Mouse (Mus musculus): ENCODE measurements around the gene Susd1. TPM values are rescaled to one million over a fixed set of nuclear protein-coding genes. Genes with fewer than 3 reads are reported as not detected.

The Susd1 gene
- total and polyA plus RNA-seq, 3 experiments: 1.6 to 6.1 (median 4.1) TPM

DNA sequence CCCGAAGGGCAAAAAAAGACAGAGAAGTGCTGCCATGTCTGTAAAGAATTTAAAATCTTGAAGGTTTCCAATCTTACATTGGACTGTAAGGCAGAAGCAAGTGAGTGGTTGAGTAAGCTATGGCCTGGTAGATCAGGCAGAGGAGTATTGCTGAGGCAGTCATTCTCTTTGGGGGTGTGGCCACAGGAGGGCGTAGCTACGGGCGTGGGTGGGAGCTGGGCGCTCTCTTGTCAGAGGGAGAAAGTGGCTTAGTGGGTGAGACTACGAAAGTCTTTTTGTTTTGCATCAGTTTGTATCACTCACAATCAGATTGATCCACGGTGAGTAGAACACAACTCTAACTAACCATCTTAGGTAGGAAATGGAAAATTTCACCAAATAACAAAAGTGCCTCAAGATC, 160.0 kb downstream of the Susd1 start:
- TF ChIP-seq E2F4 (IDR thresholded peaks at IDR 0.05; ENCODE audit: insufficient replicate concordance, low read depth, low read length) (no peak), ZKSCAN1 (IDR thresholded peaks at IDR 0.05; ENCODE audit: borderline replicate concordance, low read depth, low read length) (no peak), CHD1 (IDR thresholded peaks at IDR 0.05; ENCODE audit: low read depth, low read length) (no peak), JUN (IDR thresholded peaks at IDR 0.05; ENCODE audit: insufficient read depth, low read depth, low read length) (no peak), EP300 (IDR thresholded peaks at IDR 0.05; ENCODE audit: low read length) (no peak), HCFC1 (IDR thresholded peaks at IDR 0.05; ENCODE audit: low read depth, low read length) (no peak), USF2 (conservative IDR thresholded peaks at IDR 0.05; ENCODE audit: low read depth, low read length) (no peak), ZMIZ1 (IDR thresholded peaks at IDR 0.05; ENCODE audit: low read depth, low read length) (no peak), MXI1 (IDR thresholded peaks at IDR 0.05; ENCODE audit: low read depth, low read length) (no peak), JUND (conservative IDR thresholded peaks at IDR 0.05; ENCODE audit: low read depth, low read length) (no peak), ETS1 (conservative IDR thresholded peaks at IDR 0.05; ENCODE audit: low read depth, low read length) (no peak), USF1 (IDR thresholded peaks at IDR 0.05; ENCODE audit: low read depth, low read length) (no peak), MAX (IDR thresholded peaks at IDR 0.05; ENCODE audit: low read length) (no peak), KAT2A (IDR thresholded peaks at IDR 0.05; ENCODE audit: insufficient replicate concordance, low read length) (no peak), PAX5 (IDR thresholded peaks at IDR 0.05; ENCODE audit: low read length) (no peak), TBP (conservative IDR thresholded peaks at IDR 0.05; ENCODE audit: low read depth, low read length) (no peak), MAZ (IDR thresholded peaks at IDR 0.05; ENCODE audit: low read depth, low read length) (no peak), POLR2A (IDR thresholded peaks at IDR 0.05; ENCODE audit: low read depth, low read length) (no peak)
- dilution Hi-C loops (cut with MboI; ENCODE audit: extremely low pct_ligation_motif_present, extremely low pct_unique_long_range_greater_than_20kb, low sequenced_read_pairs): no loop called here
- Histone ChIP-seq H3K4me2 (ENCODE audit: insufficient read depth, low read depth, poor library complexity, severe bottlenecking) (no peak overlapping the region), H3K27me3 (replicated peaks) (no peaks in the 10 kb centered on the region), H3K4me3 (replicated peaks in 1 of 3; ENCODE audit: low read depth in 2 of 3, low read length in 2 of 3, poor library complexity in 1 of 3) (no peak overlapping the region), H3K36me3 (replicated peaks in 1 of 2; ENCODE audit: control insufficient read depth in 1 of 2, insufficient read depth in 1 of 2, low read length in 1 of 2) (no peaks in the 10 kb centered on the region), H3K9me3 (replicated peaks; ENCODE audit: low read length) (no peaks in the 10 kb centered on the region), H3K79me2 (replicated peaks; ENCODE audit: control insufficient read depth, extremely low read depth, insufficient read depth, poor library complexity, severe bottlenecking) (no peaks in the 10 kb centered on the region), H3K27ac (ENCODE audit: insufficient read depth, low read depth) (no peak overlapping the region), H3K4me1 (ENCODE audit: control insufficient read depth in 1 of 2, insufficient read depth in 2 of 2) (peaks cover 10 to 54% of the 10 kb centered on the region in 2 experiments), H3K9ac (ENCODE audit: insufficient read depth, low read depth) (no peak overlapping the region)
- no peak for DNase-seq (ENCODE audit: extremely low read depth)
- in situ Hi-C loops (cut with MboI; ENCODE audit: low pct_ligation_motif_present, low pct_unique_long_range_greater_than_20kb, low sequenced_read_pairs): no loop called here

DNA sequence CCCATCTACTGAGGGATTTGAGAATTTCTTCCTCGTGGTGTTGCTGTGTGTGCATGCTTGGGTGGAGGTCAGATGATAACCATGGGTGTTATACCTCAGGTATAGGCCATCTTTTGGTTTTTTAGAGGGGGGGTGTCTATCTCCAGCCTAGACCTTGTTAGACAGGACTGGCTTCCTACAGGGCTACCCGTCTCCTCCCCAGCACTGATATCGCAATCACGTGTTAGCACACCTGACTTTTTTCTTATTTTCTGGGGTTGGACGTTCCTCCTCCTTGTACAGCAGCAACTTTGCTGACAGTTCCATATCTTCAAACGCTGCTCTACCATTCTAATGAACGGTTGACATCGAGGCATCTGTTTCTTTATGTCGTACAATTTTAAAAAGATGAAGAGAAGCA, 160.5 kb downstream of the Susd1 start:
- H3K4me1 ChIP-seq (ENCODE audit: control insufficient read depth in 1 of 2, insufficient read depth in 2 of 2): peaks cover 10 to 54% of the 10 kb centered on the region in 2 experiments

More for the DNA sequence above, 160.5 kb downstream of the Susd1 start:
- dilution Hi-C loops (cut with MboI; ENCODE audit: extremely low pct_ligation_motif_present, extremely low pct_unique_long_range_greater_than_20kb, low sequenced_read_pairs): no loop called here
- no peak for DNase-seq (ENCODE audit: extremely low read depth)
- in situ Hi-C loops (cut with MboI; ENCODE audit: low pct_ligation_motif_present, low pct_unique_long_range_greater_than_20kb, low sequenced_read_pairs): no loop called here
- no peaks in the 10 kb centered on the region for H3K9me3 ChIP-seq (replicated peaks; ENCODE audit: low read length)
- H3K9ac ChIP-seq (ENCODE audit: insufficient read depth, low read depth): no peak overlapping the region
- H3K27ac ChIP-seq (ENCODE audit: insufficient read depth, low read depth): no peak overlapping the region
- H3K36me3 ChIP-seq (replicated peaks in 1 of 2; ENCODE audit: control insufficient read depth in 1 of 2, insufficient read depth in 1 of 2, low read length in 1 of 2): no peaks in the 10 kb centered on the region
- TF ChIP-seq ZMIZ1 (IDR thresholded peaks at IDR 0.05; ENCODE audit: low read depth, low read length) (no peak), BHLHE40 (IDR thresholded peaks at IDR 0.05; ENCODE audit: low read depth, low read length) (no peak), JUND (conservative IDR thresholded peaks at IDR 0.05; ENCODE audit: low read depth, low read length) (no peak), MYC (IDR thresholded peaks at IDR 0.05; ENCODE audit: low read depth, low read length) (no peak), IRF4 (IDR thresholded peaks at IDR 0.05; ENCODE audit: low read depth, low read length) (no peak), POLR2A (IDR thresholded peaks at IDR 0.05; ENCODE audit: low read depth, low read length) (no peak), SMC3 (IDR thresholded peaks at IDR 0.05; ENCODE audit: low read depth, low read length) (no peak), HCFC1 (IDR thresholded peaks at IDR 0.05; ENCODE audit: low read depth, low read length) (no peak), POLR2AphosphoS2 (IDR thresholded peaks at IDR 0.05; ENCODE audit: low read depth, low read length) (no peak), RCOR1 (conservative IDR thresholded peaks at IDR 0.05; ENCODE audit: low read depth, low read length) (no peak), RAD21 (IDR thresholded peaks at IDR 0.05; ENCODE audit: low read depth, low read length) (no peak), TBP (conservative IDR thresholded peaks at IDR 0.05; ENCODE audit: low read depth, low read length) (no peak), ELF1 (IDR thresholded peaks at IDR 0.05; ENCODE audit: low read depth, low read length) (no peak)
- H3K79me2 ChIP-seq (replicated peaks; ENCODE audit: control insufficient read depth, extremely low read depth, insufficient read depth, poor library complexity, severe bottlenecking): no peaks in the 10 kb centered on the region
- no peak overlapping the region for H3K4me3 ChIP-seq (replicated peaks in 1 of 3; ENCODE audit: low read depth in 2 of 3, low read length in 2 of 3, poor library complexity in 1 of 3)
- H3K27me3 ChIP-seq (replicated peaks): no peaks in the 10 kb centered on the region
- H3K4me2 ChIP-seq (ENCODE audit: insufficient read depth, low read depth, poor library complexity, severe bottlenecking): no peak overlapping the region
